Mouse (Mus musculus) embryonic fibroblast, embryonic 13.5 days (primary cell): Measurements from ENCODE around the gene Hadha.

ENCODE experiments used
- CTCF ChIP-seq: IDR thresholded peaks from 2 replicates; pipeline ENCODE4 v1.5.1; 2011; ENCODE audit warnings: mild to moderate bottlenecking, control low read depth, low read length, moderate library complexity, borderline replicate concordance; ENCODE audit not compliant: insufficient read depth
- POLR2A ChIP-seq: IDR thresholded peaks from 2 replicates; pipeline ENCODE4 v1.6.1; 2011; ENCODE audit warnings: low read depth, mild to moderate bottlenecking, control low read depth, low read length, moderate library complexity

- TF ChIP-seq POLR2A (no peak), CTCF (no peak)
These were observed 32.5 kb downstream of the Hadha start for GRCm38 (mm10) chr5:30122481-30122880.
